In genomic region chr6:83245134-83245533, GRCm38 (mm10) we compare ENCODE assay signal across 7 mouse cellular contexts. TPM values are rescaled to one million over a fixed set of nuclear protein-coding genes. Genes with fewer than 3 reads are reported as not detected.
A peak's percentile ranks its signal among the peaks of the same experiment; 100 is the strongest.
DNase-seq lines count a peak whose midpoint lies in the region; ATAC-seq lines count a peak whose summit lies in the region.

No protein-coding gene starts in this region.

- peaks cover 5% of the 10 kb centered on the region; the same call in 1 of the 2 replicates for H3K27me3 ChIP-seq in lung, embryonic 15.5 days

- H3K27ac ChIP-seq in lung, embryonic 15.5 days: peak overlapping the region; percentile 87

- H3K9me3 ChIP-seq in lung, embryonic 15.5 days: no peaks in the 10 kb centered on the region

- H3K4me1 ChIP-seq in lung, embryonic 15.5 days: peaks cover 21% of the 10 kb centered on the region

- no peaks in the 10 kb centered on the region for H3K36me3 ChIP-seq in lung, embryonic 15.5 days

- intact Hi-C loops in heart, postnatal 36 days (cut with DNase I): no loop called here

- 0 out of 2 replicates have a peak overlapping the region, but pooled peaks have one; percentile 2 for H3K4me2 ChIP-seq in lung, embryonic 15.5 days

- 34% methylated on average over 6 of the region's 6 CpGs for WGBS in lung, embryonic 15.5 days

- H3K4me3 ChIP-seq in lung, embryonic 15.5 days: no peak overlapping the region

- ATAC-seq in lung, embryonic 15.5 days (ENCODE audit: borderline replicate concordance, extremely low read depth, low FRiP score, low TSS enrichment): peak; percentile 77; the same call in 1 of the 2 replicates
- no peak for ATAC-seq in megakaryocyte-erythroid progenitor cell, adult 5-6 weeks (replicated peaks; ENCODE audit: low FRiP score, low TSS enrichment, poor library complexity, severe bottlenecking)
- ATAC-seq in megakaryocyte, adult 5-6 weeks (ENCODE audit: poor library complexity, severe bottlenecking): no peak

- H3K9ac ChIP-seq in lung, embryonic 15.5 days: no peak overlapping the region

- DNase-seq in right cerebral cortex, adult 18-20 months: peak; percentile 34
- DNase-seq in right cerebral cortex, postnatal 25 days: no peak
- peak; percentile 44 for DNase-seq in cerebellum, adult 9-11 months
- peak; percentile 68 to 74 for DNase-seq in heart, postnatal 36 days

RNA-seq across cellular contexts. Expression of gene Slc4a5, which starts 25.5 kb away (rescaled TPM):
- total RNA-seq in heart, postnatal 36 days (2021): not detected
- polyA plus RNA-seq in lung, embryonic 15.5 days (2015; fragmentation: Nextera tagmentation; extraction: Ambion mirVana): 0.84 and 1.2 TPM in 2 replicates
- total RNA-seq in megakaryocyte-erythroid progenitor cell, adult 5-6 weeks (2014; fragmentation: Nextera tagmentation): not detected in 2 replicates
- total RNA-seq in megakaryocyte-erythroid progenitor cell, adult 5-6 weeks (2017): 0.91 TPM in 1 of 2 replicates, not detected in the other
- 0.02 TPM in 1 of 2 replicates, not detected in the other for total RNA-seq in megakaryocyte, adult 5-6 weeks (2015)
- not detected in 2 replicates for total RNA-seq in megakaryocyte, adult 5-6 weeks (2017)
